Mouse (Mus musculus) lung, postnatal 0 days (tissue): ENCODE measurements around the gene 4921524J17Rik.

Source experiments
- CTCF ChIP-seq: IDR thresholded peaks from 2 replicates; pipeline ENCODE4 v1.5.1; 2016; ENCODE audit warnings: antibody characterized with exemption, mild to moderate bottlenecking
- EP300 ChIP-seq: IDR thresholded peaks from 2 replicates; pipeline ENCODE4 v1.6.1; 2016; ENCODE audit warnings: antibody characterized with exemption, mild to moderate bottlenecking, control low read depth

GRCm38 (mm10) chr8:85452328-85452727, 19.7 kb upstream of the 4921524J17Rik start:
- TF ChIP-seq CTCF: no peak
- TF ChIP-seq EP300: no peak
